Mouse (Mus musculus) G1E (cell line): ENCODE data around the gene Epm2aip1.

Source experiments
- CTCF ChIP-seq: IDR thresholded peaks from 2 replicates; pipeline ENCODE4 v1.5.1; 2012; ENCODE audit warnings: low read depth, low read length, inconsistent platforms, mixed read lengths
- GATA1 ChIP-seq: IDR thresholded peaks from 2 replicates; pipeline ENCODE4 v1.6.1; 2012; ENCODE audit warnings: borderline replicate concordance, low read length, inconsistent platforms, mixed read lengths

GRCm38 (mm10) chr9:111270606-111271005 lies 1.1 kb upstream of the Epm2aip1 start:
- no peak for TF ChIP-seq CTCF
- TF ChIP-seq GATA1: no peak
